Mouse (Mus musculus) ES-E14 (cell line): ENCODE data around the gene Psmc3ip. TPM values are rescaled to one million over a fixed set of nuclear protein-coding genes. Genes with fewer than 3 reads are reported as not detected.

Experiments
- DNase-seq: peaks from one replicate; pipeline ENCODE4 v3.0.0-alpha.2; 2013; ENCODE audit warnings: low read depth, low spot score
- H3K27ac ChIP-seq: 2 replicates; pipeline ENCODE4 v1.5.1; 2012; ENCODE audit warnings: low read depth, mild to moderate bottlenecking, low read length, moderate library complexity, mixed read lengths; ENCODE audit not compliant: poor library complexity, insufficient read depth, severe bottlenecking
- H3K36me3 ChIP-seq: 2 replicates; pipeline ENCODE4 v1.6.1; 2012; ENCODE audit warnings: mild to moderate bottlenecking, low read length, moderate library complexity, mixed read lengths; ENCODE audit not compliant: control insufficient read depth, poor library complexity, insufficient read depth, severe bottlenecking
- H3K4me1 ChIP-seq, 2 experiments: fragments of 150-350 bp in 1 of 2; sonication (generic) in 1 of 2; 2 replicates each; pipeline ENCODE4 v1.6.1; 2012; ENCODE audit warnings: low read length in 2 of 2, mild to moderate bottlenecking in 1 of 2, mixed read lengths in 1 of 2; ENCODE audit not compliant: control insufficient read depth in 2 of 2, insufficient read depth in 2 of 2, poor library complexity in 1 of 2
- H3K4me3 ChIP-seq, 2 experiments: fragments of 150-350 bp in 1 of 2; sonication (generic) in 1 of 2; 2 replicates each; pipeline ENCODE4 v1.5.1; 2012; ENCODE audit warnings: low read length in 2 of 2, low read depth in 1 of 2, mild to moderate bottlenecking in 1 of 2, mixed read lengths in 1 of 2; ENCODE audit not compliant: insufficient read depth in 1 of 2, poor library complexity in 1 of 2, severe bottlenecking in 1 of 2
- H3K9ac ChIP-seq: 2 replicates; pipeline ENCODE4 v1.6.1; 2012; ENCODE audit warnings: low read depth, mild to moderate bottlenecking, low read length, mixed read lengths; ENCODE audit not compliant: poor library complexity, insufficient read depth, severe bottlenecking
- H3K9me3 ChIP-seq: fragments of 150-350 bp; sonication (generic); 2 replicates; pipeline ENCODE4 v1.6.1; 2012; ENCODE audit warnings: low read depth, mild to moderate bottlenecking, low read length; ENCODE audit not compliant: control insufficient read depth, insufficient read depth
- CHD2 ChIP-seq: IDR thresholded peaks from 2 replicates; pipeline ENCODE4 v1.6.1; 2014; ENCODE audit warnings: mild to moderate bottlenecking, low read depth, low read length, inconsistent platforms
- HCFC1 ChIP-seq: IDR thresholded peaks from 2 replicates; pipeline ENCODE4 v1.6.1; 2012; ENCODE audit warnings: low read length, inconsistent platforms, borderline replicate concordance; ENCODE audit not compliant: insufficient read depth
- MAFK ChIP-seq: IDR thresholded peaks from 2 replicates; pipeline ENCODE4 v1.6.1; 2014; ENCODE audit warnings: mild to moderate bottlenecking, low read depth, low read length, inconsistent platforms; ENCODE audit not compliant: insufficient read depth
- ZC3H11A ChIP-seq: IDR thresholded peaks from 2 replicates; pipeline ENCODE4 v1.6.1; 2012; ENCODE audit warnings: low read depth, mild to moderate bottlenecking, inconsistent platforms, low read length, borderline replicate concordance
- ZNF384 ChIP-seq: IDR thresholded peaks from 2 replicates; pipeline ENCODE4 v1.6.1; 2012; ENCODE audit warnings: low read depth, low read length, inconsistent platforms
- in situ Hi-C, 2 experiments: fragments of 600-800 bp; cut with MboI; formaldehyde crosslinking; loops; one replicate each; pipeline ENCODE4 v1.15.1; 2025; ENCODE audit warnings: low sequenced_read_pairs in 2 of 2, inconsistent platforms in 1 of 2; ENCODE audit not compliant: unreplicated experiment in 2 of 2
- total RNA-seq: library from RNA; depleted of rRNA; stranded (reverse); fragments of 300-350 nt; gene quantifications from 2 replicates; pipeline ENCODE4 v1.2.3, GENCODE M21; 2012

Psmc3ip gene
- total RNA-seq, 1 experiment, result 31.5 TPM

- H3K9ac ChIP-seq, result no peak overlapping the region
- H3K27ac ChIP-seq, result no peak overlapping the region
- TF ChIP-seq ZNF384, result no peak
- TF ChIP-seq CHD2, result no peak
- no peak for TF ChIP-seq HCFC1
- TF ChIP-seq ZC3H11A, result no peak
- TF ChIP-seq MAFK, result no peak
- in situ Hi-C loops, result no loop called here
- H3K36me3 ChIP-seq, result peaks cover 14% of the 10 kb centered on the region; the same call in 1 of the 2 replicates
- H3K9me3 ChIP-seq, result no peaks in the 10 kb centered on the region
- H3K4me1 ChIP-seq, result peaks cover 3 to 8% of the 10 kb centered on the region in 2 experiments; a peak in 2 of 4 replicates
- DNase-seq, result no peak
- H3K4me3 ChIP-seq, result no peak overlapping the region
These were observed 11.0 kb downstream of the Psmc3ip start for GRCm38 (mm10) chr11:101084246-101084645.

- H3K4me3 ChIP-seq, result peak overlapping the region; percentile 83 to 89
- DNase-seq, result no peak
- no peaks in the 10 kb centered on the region for H3K9me3 ChIP-seq
- peak overlapping the region; percentile 96 for H3K9ac ChIP-seq
- H3K36me3 ChIP-seq, result peaks cover 10% of the 10 kb centered on the region; the same call in 1 of the 2 replicates
- in situ Hi-C loops, result no loop called here
- peak overlapping the region; percentile 15; the same call in 1 of the 2 replicates for H3K27ac ChIP-seq
- TF ChIP-seq HCFC1 (no peak), MAFK (no peak), ZC3H11A (no peak), ZNF384 (no peak), CHD2 (no peak)
- peaks cover 3 to 9% of the 10 kb centered on the region in 2 experiments; a peak in 2 of 4 replicates for H3K4me1 ChIP-seq
These were observed 12.0 kb downstream of the Psmc3ip start for GRCm38 (mm10) chr11:101083083-101083697.

- TF ChIP-seq HCFC1, result peak; percentile 66; the same call in 1 of the 2 replicates
- TF ChIP-seq ZC3H11A, result no peak
- peak; percentile 9; the same call in 1 of the 2 replicates for TF ChIP-seq MAFK
- TF ChIP-seq ZNF384, result no peak
- TF ChIP-seq CHD2, result 0 out of 2 replicates have a peak, but pooled peaks have one; percentile 40
- H3K9me3 ChIP-seq, result no peaks in the 10 kb centered on the region
- in situ Hi-C loops, result no loop called here
- peak within 1 kb of the TSS; percentile 83 to 89 for H3K4me3 ChIP-seq
- peak within 1 kb of the TSS; percentile 96 for H3K9ac ChIP-seq
- peak; percentile 84 for DNase-seq
- H3K27ac ChIP-seq, result peak within 1 kb of the TSS; percentile 15
- H3K36me3 ChIP-seq, result peaks cover 10% of the 10 kb centered on the region; the same call in 1 of the 2 replicates
- H3K4me1 ChIP-seq, result peaks cover 4 to 5% of the 10 kb centered on the region in 2 experiments; a peak in 2 of 4 replicates
These were observed 12.8 kb downstream of the Psmc3ip start, which contains the start of gene Coasy for GRCm38 (mm10) chr11:101082208-101083082. TSS of gene Coasy (plus strand) at chr11:101082565.

- peak overlapping the region; percentile 45; the same call in 1 of the 2 replicates for H3K9ac ChIP-seq
- in situ Hi-C loops, result no loop called here
- H3K27ac ChIP-seq, result no peak overlapping the region
- H3K4me3 ChIP-seq, result peak overlapping the region; percentile 56 to 74
- H3K4me1 ChIP-seq, result peaks cover 4 to 5% of the 10 kb centered on the region in 2 experiments; a peak in 2 of 4 replicates
- no peaks in the 10 kb centered on the region for H3K9me3 ChIP-seq
- TF ChIP-seq HCFC1 (no peak), CHD2 (no peak), ZC3H11A (no peak), ZNF384 (no peak), MAFK (no peak)
- H3K36me3 ChIP-seq, result peaks cover 10% of the 10 kb centered on the region; the same call in 1 of the 2 replicates
- DNase-seq, result no peak
These were observed 13.6 kb downstream of the Psmc3ip start for GRCm38 (mm10) chr11:101081659-101082058.
